ENCODE assay signal across 27 mouse cellular contexts in genomic region chr13:33903290-33903689, GRCm38 (mm10). TPM values are rescaled to one million over a fixed set of nuclear protein-coding genes. Genes with fewer than 3 reads are reported as not detected.
"Had no signal": no experiment of that assay in that cellular context is flagged by ENCODE, and none has a peak within 500 bp of the region (broad histone marks: within the 10 kb centered on the region; RNA-seq: fewer than 3 reads in every experiment).

No protein-coding gene starts in this region.

- H3K4me3 ChIP-seq: heart, embryonic 13.5 days; heart, embryonic 15.5 days; hindbrain, embryonic 13.5 days; hindbrain, embryonic 15.5 days; layer of hippocampus, adult 2 months; left cerebral cortex, adult 2 months; limb, embryonic 10.5 days; limb, embryonic 12.5 days; liver, embryonic 13.5 days; liver, embryonic 15.5 days had no signal

- H3K27me3 ChIP-seq: heart, embryonic 13.5 days; heart, embryonic 15.5 days; hindbrain, embryonic 13.5 days; hindbrain, embryonic 15.5 days; limb, embryonic 12.5 days; liver, embryonic 13.5 days; liver, embryonic 15.5 days had no signal

- H3K4me1 ChIP-seq: heart, embryonic 13.5 days; heart, embryonic 15.5 days; hindbrain, embryonic 13.5 days; hindbrain, embryonic 15.5 days; limb, embryonic 10.5 days; limb, embryonic 12.5 days; liver, embryonic 13.5 days; liver, embryonic 15.5 days had no signal

- H3K36me3 ChIP-seq: heart, embryonic 13.5 days; heart, embryonic 15.5 days; hindbrain, embryonic 13.5 days; hindbrain, embryonic 15.5 days; limb, embryonic 10.5 days; limb, embryonic 12.5 days; liver, embryonic 13.5 days; liver, embryonic 15.5 days had no signal

- H3K4me2 ChIP-seq: heart, embryonic 11.5 days; heart, embryonic 13.5 days; heart, embryonic 15.5 days; hindbrain, embryonic 13.5 days; hindbrain, embryonic 15.5 days; limb, embryonic 12.5 days; liver, embryonic 11.5 days; liver, embryonic 13.5 days; liver, embryonic 15.5 days had no signal

- ATAC-seq: hindbrain, postnatal 0 days had no signal

- H3K27ac ChIP-seq: heart, embryonic 13.5 days; heart, embryonic 15.5 days; hindbrain, embryonic 13.5 days; hindbrain, embryonic 15.5 days; hindbrain, postnatal 0 days; layer of hippocampus, adult 2 months; left cerebral cortex, adult 2 months; limb, embryonic 10.5 days; limb, embryonic 12.5 days; liver, embryonic 13.5 days; liver, embryonic 15.5 days had no signal

- H3K9ac ChIP-seq: heart, embryonic 13.5 days; heart, embryonic 15.5 days; hindbrain, embryonic 13.5 days; hindbrain, embryonic 15.5 days; limb, embryonic 12.5 days; liver, embryonic 13.5 days; liver, embryonic 15.5 days had no signal

- DNase-seq: gastrocnemius, postnatal 14 days; gastrocnemius, postnatal 36 days; heart, adult 18-20 months; heart, postnatal 14 days; heart, postnatal 36 days; kidney, adult 11 months; kidney, adult 2 months; kidney, adult 9 months; kidney, postnatal 10 days; kidney, postnatal 25 days; kidney, postnatal 4 days; liver; liver, embryonic 13.5 days had no signal

- H3K9me3 ChIP-seq: heart, embryonic 13.5 days; heart, embryonic 15.5 days; hindbrain, embryonic 13.5 days; hindbrain, embryonic 15.5 days; limb, embryonic 10.5 days; limb, embryonic 12.5 days; liver, embryonic 13.5 days; liver, embryonic 15.5 days had no signal

RNA-seq across cellular contexts. Expression of gene Serpinb6c, which starts 2.2 kb away (rescaled TPM):
- polyA plus RNA-seq: heart, embryonic 11.5 days; heart, embryonic 13.5 days; heart, embryonic 15.5 days; heart, postnatal 0 days; hindbrain, embryonic 11.5 days; liver, embryonic 11.5 days; liver, embryonic 13.5 days; liver, embryonic 15.5 days had no signal
